Mouse (Mus musculus): ENCODE data around the gene Hk1. TPM values are rescaled to one million over a fixed set of nuclear protein-coding genes. Genes with fewer than 3 reads are reported as not detected.

Gene Hk1
- polyA plus RNA-seq, 1 experiment from 2014 or later: 44.7 TPM

- Histone ChIP-seq H3K4me3 (no peak overlapping the region), H3K9ac (peak overlapping the region; percentile 43; the same call in 1 of the 2 replicates), H3K27me3 (no peaks in the 10 kb centered on the region), H3K27ac (no peak overlapping the region), H3K36me3 (peaks cover 14% of the 10 kb centered on the region; the same call in 1 of the 2 replicates), H3K4me2 (replicated peaks) (no peak overlapping the region), H3K4me1 (peaks cover 28% of the 10 kb centered on the region), H3K9me3 (no peaks in the 10 kb centered on the region)
- 24% methylated on average over 6 of the region's 6 CpGs for WGBS
- no peak for ATAC-seq (ENCODE audit: low FRiP score, low read depth)
Measured at GRCm38 (mm10) chr10:62311464-62311863, 68.2 kb downstream of the Hk1 start.

GRCm38 (mm10) chr10:62310259-62311039, 69.3 kb downstream of the Hk1 start:
- Histone ChIP-seq H3K36me3 (peaks cover 14% of the 10 kb centered on the region; the same call in 1 of the 2 replicates), H3K9ac (no peak overlapping the region), H3K27me3 (no peaks in the 10 kb centered on the region), H3K4me2 (replicated peaks) (no peak overlapping the region), H3K27ac (no peak overlapping the region), H3K9me3 (no peaks in the 10 kb centered on the region), H3K4me3 (no peak overlapping the region), H3K4me1 (peaks cover 29% of the 10 kb centered on the region)
- 72% methylated on average over 10 of the region's 10 CpGs for WGBS
- no peak for ATAC-seq (ENCODE audit: low FRiP score, low read depth)

- peaks cover 8% of the 10 kb centered on the region; the same call in 1 of the 2 replicates for H3K36me3 ChIP-seq
- H3K9ac ChIP-seq: no peak overlapping the region
- ATAC-seq (ENCODE audit: low FRiP score, low read depth): no peak
- 73% methylated on average over 5 of the region's 5 CpGs for WGBS
- H3K9me3 ChIP-seq: no peaks in the 10 kb centered on the region
- no peaks in the 10 kb centered on the region for H3K27me3 ChIP-seq
- H3K4me3 ChIP-seq: no peak overlapping the region
- peaks cover 26% of the 10 kb centered on the region for H3K4me1 ChIP-seq
- no peak overlapping the region for H3K27ac ChIP-seq
- no peak overlapping the region for H3K4me2 ChIP-seq (replicated peaks)
Measured at GRCm38 (mm10) chr10:62309593-62309992, 70.1 kb downstream of the Hk1 start.

DNA sequence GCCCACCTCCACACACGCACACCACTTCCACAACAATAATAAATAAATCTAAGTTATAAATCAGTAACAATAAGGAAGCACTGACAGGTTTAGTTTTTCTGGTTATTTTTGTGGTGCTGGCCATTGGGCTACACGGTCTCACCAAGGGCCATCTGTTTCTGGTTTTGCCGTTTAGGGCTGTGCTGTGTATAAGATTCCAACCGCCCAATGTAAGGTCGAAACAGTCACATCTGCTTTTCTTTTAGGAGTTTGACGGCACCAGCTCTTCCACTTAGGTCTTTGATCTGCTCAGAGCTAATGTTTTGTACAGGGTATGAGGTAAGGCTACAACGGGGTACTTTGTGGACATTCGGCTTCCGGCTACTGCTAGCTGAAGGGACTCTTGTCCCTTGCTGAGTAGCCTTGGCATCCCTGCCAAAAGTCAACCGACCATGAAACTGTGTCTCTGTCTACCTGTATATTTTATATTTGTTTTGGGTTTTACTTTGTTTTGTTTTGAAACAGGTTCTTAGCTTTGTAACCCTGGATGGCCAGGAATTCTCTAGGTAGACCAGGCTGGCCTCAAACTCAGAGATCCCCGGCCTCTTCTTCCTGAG, 70.7 kb downstream of the Hk1 start:
- Histone ChIP-seq H3K36me3 (peaks cover 10% of the 10 kb centered on the region), H3K27me3 (no peaks in the 10 kb centered on the region), H3K4me3 (no peak overlapping the region), H3K4me1 (peaks cover 22% of the 10 kb centered on the region), H3K9ac (no peak overlapping the region), H3K9me3 (no peaks in the 10 kb centered on the region), H3K27ac (no peak overlapping the region), H3K4me2 (replicated peaks) (no peak overlapping the region)
- 35% methylated on average over 11 of the region's 11 CpGs for WGBS
- no peak for ATAC-seq (ENCODE audit: low FRiP score, low read depth)

DNA sequence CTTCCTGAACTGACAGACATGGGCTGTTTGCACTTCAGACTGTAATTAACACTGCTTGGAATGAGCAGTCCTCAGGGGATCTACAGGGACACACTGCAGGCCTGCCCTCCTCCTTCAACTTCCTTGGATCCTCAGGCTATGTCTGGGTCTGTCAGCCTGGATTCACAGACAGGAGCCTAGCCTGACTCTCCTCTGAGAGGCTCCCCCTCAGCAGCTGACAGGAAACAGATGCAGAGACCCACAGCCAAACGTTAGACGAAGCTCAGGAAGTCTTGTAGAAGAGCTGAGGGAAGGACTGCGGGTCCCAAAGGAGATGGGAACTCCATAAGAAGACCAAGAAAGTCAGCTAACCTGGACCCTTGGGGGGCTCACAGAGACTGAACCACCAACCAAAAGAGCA, 73.2 kb downstream of the Hk1 start:
- H3K4me3 ChIP-seq: no peak overlapping the region
- no peak overlapping the region for H3K4me2 ChIP-seq (replicated peaks)
- H3K27ac ChIP-seq: no peak overlapping the region; the same call in 1 of the 2 replicates
- H3K27me3 ChIP-seq: no peaks in the 10 kb centered on the region
- H3K9me3 ChIP-seq: no peaks in the 10 kb centered on the region
- H3K9ac ChIP-seq: no peak overlapping the region
- H3K36me3 ChIP-seq: peaks cover 24% of the 10 kb centered on the region
- peaks cover 15% of the 10 kb centered on the region for H3K4me1 ChIP-seq
- no peak for ATAC-seq (ENCODE audit: low FRiP score, low read depth)
- WGBS: 27% methylated on average over 3 of the region's 3 CpGs

GRCm38 (mm10) chr10:62305090-62305489, 74.6 kb downstream of the Hk1 start:
- Histone ChIP-seq H3K4me3 (no peak overlapping the region), H3K27ac (no peak overlapping the region), H3K27me3 (no peaks in the 10 kb centered on the region), H3K4me2 (replicated peaks) (no peak overlapping the region), H3K36me3 (peaks cover 27% of the 10 kb centered on the region), H3K9ac (no peak overlapping the region), H3K4me1 (peaks cover 12% of the 10 kb centered on the region; the same call in 1 of the 2 replicates), H3K9me3 (no peaks in the 10 kb centered on the region)
- 79% methylated on average over 6 of the region's 6 CpGs for WGBS
- ATAC-seq (ENCODE audit: low FRiP score, low read depth): no peak

GRCm38 (mm10) chr10:62300006-62300827, 79.5 kb downstream of the Hk1 start:
- H3K27me3 ChIP-seq: no peaks in the 10 kb centered on the region
- no peak overlapping the region for H3K4me2 ChIP-seq (replicated peaks)
- H3K9me3 ChIP-seq: no peaks in the 10 kb centered on the region
- H3K27ac ChIP-seq: no peak overlapping the region
- 83% methylated on average over 23 of the region's 23 CpGs for WGBS
- H3K4me3 ChIP-seq: no peak overlapping the region
- ATAC-seq (ENCODE audit: low FRiP score, low read depth): no peak
- H3K36me3 ChIP-seq: peaks cover 65% of the 10 kb centered on the region
- H3K9ac ChIP-seq: no peak overlapping the region
- no peaks in the 10 kb centered on the region for H3K4me1 ChIP-seq

- H3K9ac ChIP-seq: no peak overlapping the region
- no peaks in the 10 kb centered on the region for H3K27me3 ChIP-seq
- H3K36me3 ChIP-seq: peaks cover 79% of the 10 kb centered on the region
- no peak overlapping the region for H3K4me2 ChIP-seq (replicated peaks)
- no peaks in the 10 kb centered on the region for H3K9me3 ChIP-seq
- H3K4me3 ChIP-seq: no peak overlapping the region
- H3K27ac ChIP-seq: no peak overlapping the region
- 75% methylated on average over 21 of the region's 26 CpGs for WGBS
- no peaks in the 10 kb centered on the region for H3K4me1 ChIP-seq
- no peak for ATAC-seq (ENCODE audit: low FRiP score, low read depth)
Measured at GRCm38 (mm10) chr10:62296086-62296872, 83.4 kb downstream of the Hk1 start.

GRCm38 (mm10) chr10:62294112-62294511, 85.6 kb downstream of the Hk1 start:
- Histone ChIP-seq H3K4me1 (no peaks in the 10 kb centered on the region), H3K27ac (no peak overlapping the region), H3K27me3 (no peaks in the 10 kb centered on the region), H3K9me3 (no peaks in the 10 kb centered on the region), H3K4me2 (replicated peaks) (no peak overlapping the region), H3K36me3 (peaks cover 90% of the 10 kb centered on the region), H3K9ac (no peak overlapping the region), H3K4me3 (no peak overlapping the region)
- no peak for ATAC-seq (ENCODE audit: low FRiP score, low read depth)
- 82% methylated on average over 4 of the region's 4 CpGs for WGBS

GRCm38 (mm10) chr10:62287460-62288124, 92.1 kb downstream of the Hk1 start:
- ATAC-seq (ENCODE audit: low FRiP score, low read depth): no peak
- Histone ChIP-seq H3K4me1 (no peaks in the 10 kb centered on the region), H3K27ac (no peak overlapping the region), H3K27me3 (no peaks in the 10 kb centered on the region), H3K9ac (no peak overlapping the region), H3K4me3 (no peak overlapping the region), H3K4me2 (replicated peaks) (no peak overlapping the region), H3K36me3 (peaks cover 76% of the 10 kb centered on the region), H3K9me3 (no peaks in the 10 kb centered on the region)
- WGBS: 63% methylated on average over 6 of the region's 6 CpGs

GRCm38 (mm10) chr10:62283206-62283792, 96.4 kb downstream of the Hk1 start:
- Histone ChIP-seq H3K27me3 (no peaks in the 10 kb centered on the region), H3K4me2 (replicated peaks) (no peak overlapping the region), H3K9ac (no peak overlapping the region), H3K27ac (no peak overlapping the region), H3K36me3 (peaks cover 72% of the 10 kb centered on the region), H3K4me3 (no peak overlapping the region), H3K9me3 (no peaks in the 10 kb centered on the region), H3K4me1 (no peaks in the 10 kb centered on the region)
- 83% methylated on average over 4 of the region's 4 CpGs for WGBS
- no peak for ATAC-seq (ENCODE audit: low FRiP score, low read depth)
